Mouse (Mus musculus) limb, embryonic 15.5 days (tissue): ENCODE measurements around the gene Pih1d1. TPM values are rescaled to one million over a fixed set of nuclear protein-coding genes. Genes with fewer than 3 reads are reported as not detected.
"Not testable (repeated sequence)": the region's sequence is repeated elsewhere in the genome, so short reads cannot be mapped to it uniquely, and the experiment has no call there.

Source experiments
- ATAC-seq: fragments of 200-750 bp; cut with Nextera tagmentation; 2 replicates; pipeline ENCODE4 v1.8.0; 2017; ENCODE audit warnings: low read depth, moderate TSS enrichment; ENCODE audit not compliant: insufficient number of reproducible peaks, low FRiP score, low TSS enrichment
- H3K27ac ChIP-seq: fragments of 300-500 bp; sonication (generic); 2 replicates; pipeline ENCODE4 v1.5.1; 2015; ENCODE audit warnings: moderate library complexity, mild to moderate bottlenecking, inconsistent platforms
- H3K27me3 ChIP-seq: fragments of 300-500 bp; sonication (generic); 2 replicates; pipeline ENCODE4 v1.6.1; 2015; ENCODE audit warnings: inconsistent platforms
- H3K36me3 ChIP-seq: fragments of 300-500 bp; sonication (generic); 2 replicates; pipeline ENCODE4 v1.6.1; 2015; ENCODE audit warnings: inconsistent platforms
- H3K4me1 ChIP-seq: fragments of 300-500 bp; sonication (generic); 2 replicates; pipeline ENCODE4 v1.6.1; 2015; ENCODE audit warnings: inconsistent platforms
- H3K4me2 ChIP-seq: fragments of 300-500 bp; sonication (generic); 2 replicates; pipeline ENCODE4 v1.6.1; 2015; ENCODE audit warnings: mild to moderate bottlenecking, inconsistent platforms
- H3K4me3 ChIP-seq: fragments of 300-500 bp; sonication (generic); 2 replicates; pipeline ENCODE4 v1.5.1; 2015; ENCODE audit warnings: mild to moderate bottlenecking, inconsistent platforms
- H3K9ac ChIP-seq: fragments of 300-500 bp; sonication (generic); 2 replicates; pipeline ENCODE4 v1.6.1; 2015; ENCODE audit warnings: inconsistent platforms
- H3K9me3 ChIP-seq: fragments of 300-500 bp; sonication (generic); 2 replicates; pipeline ENCODE4 v1.6.1; 2016; ENCODE audit warnings: inconsistent platforms
- WGBS: fragments of 180-500 bp; shearing (Covaris S2); methylation state at CpG from one replicate; pipeline ENCODE4 v1.1.7; 2015; 5-methylcytosine and 5-hydroxymethylcytosine counted together
- polyA plus RNA-seq: library from polyadenylated mRNA; unstranded; fragments of >200 nt; fragmentation: Nextera tagmentation; extraction: Ambion mirVana; gene quantifications from 2 replicates; pipeline ENCODE4 v1.2.1, GENCODE M21; 2015

The Pih1d1 gene
- 76.3 and 84.6 TPM in 2 replicates for polyA plus RNA-seq

DNA sequence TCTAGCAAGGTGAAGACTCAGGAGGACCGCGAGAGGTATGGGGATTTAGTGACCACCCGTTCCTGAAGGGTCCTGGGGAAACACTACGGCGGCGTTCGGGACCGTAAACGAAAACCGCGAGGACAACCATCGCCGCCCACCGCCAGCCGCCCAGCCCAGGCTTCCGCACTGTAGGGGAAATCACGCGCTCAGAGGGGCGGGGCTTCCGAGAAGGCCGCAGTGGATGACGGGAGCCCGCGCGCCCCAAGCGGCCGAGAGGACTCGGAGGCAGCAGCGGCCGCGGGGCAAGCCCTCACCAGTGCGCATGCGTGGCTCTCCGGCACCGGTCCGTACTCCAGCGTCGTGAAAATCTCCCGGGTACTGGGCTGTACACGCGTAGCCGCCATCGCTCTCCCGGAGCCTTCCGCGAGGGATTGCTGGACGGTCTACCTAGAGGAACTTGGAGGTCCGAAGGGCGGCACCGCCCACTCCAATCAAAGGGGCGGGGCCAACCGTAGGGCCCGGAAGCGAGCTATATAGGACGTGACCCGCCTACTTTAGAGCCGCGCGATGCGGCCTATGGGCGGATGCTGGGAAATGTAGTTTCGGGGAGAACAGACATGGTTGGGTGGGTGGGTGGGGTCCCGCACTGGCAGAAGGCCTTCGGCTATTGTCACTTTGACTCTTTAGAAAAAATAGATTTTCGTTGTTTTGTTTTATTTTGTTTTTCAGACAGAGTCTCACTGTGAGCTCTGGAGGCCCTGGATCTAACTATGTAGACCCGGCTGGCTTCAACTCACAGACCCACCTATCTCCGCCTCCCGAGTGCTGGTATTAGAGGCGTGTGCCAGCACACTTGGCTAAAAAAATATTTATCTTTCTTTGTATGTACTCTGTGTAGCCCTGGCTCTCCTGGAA is at the start of gene Pih1d1, which contains the start of gene Aldh16a1:
Gene Pih1d1, plus strand, starts transcription at position 208 of the 897 bp plus-strand sequence.
Gene Aldh16a1, minus strand, starts transcription at position 489 of the 897 bp plus-strand sequence.
- H3K9me3 ChIP-seq = no peaks in the 10 kb centered on the region
- H3K27me3 ChIP-seq = no peaks in the 10 kb centered on the region
- 3% methylated on average over 69 of the region's 69 CpGs for WGBS
- peak within 1 kb of the TSS; percentile 99 for H3K27ac ChIP-seq
- peaks cover 22% of the 10 kb centered on the region for H3K36me3 ChIP-seq
- peaks cover 14% of the 10 kb centered on the region; the same call in 1 of the 2 replicates for H3K4me1 ChIP-seq
- peak; percentile 95 for ATAC-seq
- peak within 1 kb of the TSS; percentile 58 for H3K4me2 ChIP-seq
- peak within 1 kb of the TSS; percentile 85 for H3K9ac ChIP-seq
- H3K4me3 ChIP-seq = peak within 1 kb of the TSS; percentile 78

GRCm38 (mm10) chr7:45104941-45105340 is 49.2 kb upstream of the Pih1d1 start:
- no peaks in the 10 kb centered on the region for H3K36me3 ChIP-seq
- H3K4me2 ChIP-seq = no peak overlapping the region
- H3K9ac ChIP-seq = no peak overlapping the region
- H3K4me3 ChIP-seq = no peak overlapping the region
- H3K9me3 ChIP-seq = no peaks in the 10 kb centered on the region
- 78% methylated on average over 5 of the region's 5 CpGs for WGBS
- H3K27ac ChIP-seq = no peak overlapping the region
- H3K4me1 ChIP-seq = peaks cover 28% of the 10 kb centered on the region
- no peaks in the 10 kb centered on the region for H3K27me3 ChIP-seq
- no peak for ATAC-seq

DNA sequence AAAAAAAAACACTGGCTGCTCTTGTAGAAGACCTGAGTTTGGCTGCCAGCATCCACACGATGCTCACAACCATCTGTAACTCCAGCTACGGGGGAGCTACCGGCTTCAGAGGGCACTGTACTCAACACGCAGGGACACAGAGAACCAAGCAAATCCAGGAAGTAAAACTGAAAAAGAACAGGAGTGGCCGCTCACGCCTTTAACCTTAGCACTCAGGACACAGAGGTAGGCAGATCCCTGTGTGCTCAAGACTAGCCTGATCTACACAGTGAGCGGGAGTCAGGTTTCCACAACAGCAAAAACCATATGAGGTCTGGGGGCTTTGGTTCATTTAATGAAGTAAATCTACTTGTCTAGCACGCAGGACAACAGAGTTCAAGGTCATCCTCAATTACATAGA is 48.6 kb upstream of the Pih1d1 start:
- Histone ChIP-seq H3K27me3 (no peaks in the 10 kb centered on the region), H3K4me1 (peaks cover 28% of the 10 kb centered on the region), H3K9ac (no peak overlapping the region), H3K36me3 (no peaks in the 10 kb centered on the region), H3K4me3 (no peak overlapping the region), H3K27ac (no peak overlapping the region), H3K9me3 (no peaks in the 10 kb centered on the region), H3K4me2 (no peak overlapping the region)
- ATAC-seq = no peak
- WGBS = 68% methylated on average over 8 of the region's 8 CpGs

DNA sequence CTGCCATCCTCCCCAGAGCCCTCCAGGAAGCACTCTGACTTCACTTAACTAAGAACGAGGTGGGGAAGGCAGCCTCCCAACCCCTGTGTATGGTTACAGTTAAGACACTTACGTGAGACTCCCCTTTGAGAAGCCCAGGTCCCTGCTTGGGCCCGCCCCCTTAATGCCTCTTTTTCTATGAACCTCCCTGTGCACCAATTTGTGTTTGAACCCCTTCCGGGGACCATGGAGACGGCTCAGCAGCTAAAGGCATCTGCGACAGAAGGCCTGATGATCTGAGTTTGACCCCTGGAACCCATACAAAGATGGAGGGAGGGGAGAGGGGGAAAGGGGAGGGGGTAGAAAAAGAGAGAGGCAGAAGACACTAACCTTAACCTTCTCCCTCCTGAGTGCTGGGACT is 47.7 kb upstream of the Pih1d1 start:
- Histone ChIP-seq H3K27ac (no peak overlapping the region), H3K4me3 (no peak overlapping the region), H3K9me3 (no peaks in the 10 kb centered on the region)

GRCm38 (mm10) chr7:45107052-45107645 is 47.0 kb upstream of the Pih1d1 start:
- no peaks in the 10 kb centered on the region for H3K9me3 ChIP-seq
- no peak overlapping the region for H3K9ac ChIP-seq
- H3K36me3 ChIP-seq = no peaks in the 10 kb centered on the region
- 66% methylated on average over 5 of the region's 5 CpGs for WGBS
- no peak overlapping the region for H3K4me3 ChIP-seq
- no peak for ATAC-seq
- peaks cover 23% of the 10 kb centered on the region for H3K4me1 ChIP-seq
- no peak overlapping the region for H3K27ac ChIP-seq
- no peak overlapping the region for H3K4me2 ChIP-seq
- no peaks in the 10 kb centered on the region for H3K27me3 ChIP-seq

More for the DNA sequence above, 47.7 kb upstream of the Pih1d1 start:
- Histone ChIP-seq H3K27me3 (no peaks in the 10 kb centered on the region), H3K4me2 (no peak overlapping the region), H3K36me3 (no peaks in the 10 kb centered on the region), H3K4me1 (peaks cover 28% of the 10 kb centered on the region), H3K9ac (no peak overlapping the region)
- 55% methylated on average over 6 of the region's 6 CpGs for WGBS
- no peak for ATAC-seq

DNA sequence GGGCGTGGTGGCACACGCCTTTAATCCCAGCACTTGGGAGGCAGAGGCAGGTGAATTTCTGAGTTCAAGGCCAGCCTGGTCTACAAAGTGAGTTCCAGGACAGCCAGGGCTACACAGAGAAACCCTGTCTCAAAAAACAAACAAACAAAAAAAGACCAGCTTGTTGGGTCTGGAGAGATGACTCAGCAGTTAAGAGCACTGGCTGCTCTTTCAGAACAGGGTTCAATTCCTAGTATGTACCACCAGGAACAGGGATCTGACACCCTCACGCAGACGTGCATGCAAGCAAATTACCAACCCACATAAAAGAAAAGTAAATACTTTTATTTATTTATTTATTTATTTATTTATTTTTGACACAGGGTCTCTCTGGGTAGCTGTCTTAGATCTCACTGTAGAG is 44.0 kb upstream of the Pih1d1 start:
- H3K27ac ChIP-seq, H3K4me3 ChIP-seq, H3K4me2 ChIP-seq, H3K4me1 ChIP-seq, H3K27me3 ChIP-seq, H3K9me3 ChIP-seq, H3K36me3 ChIP-seq, ATAC-seq, H3K9ac ChIP-seq: not testable (repeated sequence)
- WGBS = 87% methylated on average over 4 of the region's 4 CpGs

GRCm38 (mm10) chr7:45111940-45112339 is 42.2 kb upstream of the Pih1d1 start:
- H3K4me3 ChIP-seq = no peak overlapping the region
- no peaks in the 10 kb centered on the region for H3K27me3 ChIP-seq
- H3K27ac ChIP-seq = no peak overlapping the region
- no peaks in the 10 kb centered on the region for H3K36me3 ChIP-seq
- no peak for ATAC-seq
- no peak overlapping the region for H3K4me2 ChIP-seq
- no peak overlapping the region for H3K9ac ChIP-seq
- H3K4me1 ChIP-seq = no peaks in the 10 kb centered on the region
- H3K9me3 ChIP-seq = no peaks in the 10 kb centered on the region
- WGBS = 34% methylated on average over 2 of the region's 2 CpGs

DNA sequence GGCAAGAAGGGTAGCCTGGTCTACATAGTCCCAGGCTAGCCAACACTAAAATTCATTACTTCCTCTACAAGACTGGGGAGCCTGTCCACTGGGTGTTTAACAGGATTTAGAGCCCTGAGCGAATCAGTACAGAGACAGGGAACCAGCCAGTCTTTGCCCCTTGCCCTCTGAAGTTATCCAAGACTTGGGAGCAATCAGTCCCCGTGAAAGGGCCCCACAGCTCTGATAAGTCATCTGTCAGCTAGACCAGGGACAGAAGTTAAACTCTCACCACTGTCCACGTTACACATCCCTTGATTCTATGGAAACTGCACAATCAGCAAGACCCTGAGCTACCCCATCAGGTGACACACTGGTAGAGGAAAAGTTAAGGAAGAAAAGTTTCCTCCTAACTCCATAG is 41.6 kb upstream of the Pih1d1 start:
- no peaks in the 10 kb centered on the region for H3K27me3 ChIP-seq
- H3K4me1 ChIP-seq = no peaks in the 10 kb centered on the region
- no peak for ATAC-seq
- no peak overlapping the region for H3K4me3 ChIP-seq
- 72% methylated on average over 3 of the region's 3 CpGs for WGBS
- no peak overlapping the region for H3K4me2 ChIP-seq
- no peaks in the 10 kb centered on the region for H3K9me3 ChIP-seq
- H3K9ac ChIP-seq = no peak overlapping the region
- H3K36me3 ChIP-seq = no peaks in the 10 kb centered on the region
- H3K27ac ChIP-seq = no peak overlapping the region

- WGBS = 74% methylated on average over 2 of the region's 2 CpGs
- Histone ChIP-seq H3K4me1 (no peaks in the 10 kb centered on the region), H3K27ac (no peak overlapping the region), H3K36me3 (no peaks in the 10 kb centered on the region), H3K4me3 (no peak overlapping the region), H3K9ac (no peak overlapping the region), H3K27me3 (no peaks in the 10 kb centered on the region), H3K9me3 (no peaks in the 10 kb centered on the region), H3K4me2 (no peak overlapping the region)
- ATAC-seq = no peak
Observed at GRCm38 (mm10) chr7:45113476-45113875, 40.6 kb upstream of the Pih1d1 start.

GRCm38 (mm10) chr7:45117566-45117965 is 36.5 kb upstream of the Pih1d1 start:
- Histone ChIP-seq H3K9me3 (no peaks in the 10 kb centered on the region), H3K4me2 (no peak overlapping the region), H3K36me3 (peaks cover 36% of the 10 kb centered on the region), H3K9ac (no peak overlapping the region), H3K27me3 (no peaks in the 10 kb centered on the region), H3K4me3 (no peak overlapping the region), H3K27ac (no peak overlapping the region), H3K4me1 (peaks cover 15% of the 10 kb centered on the region)
- 83% methylated on average over 8 of the region's 8 CpGs for WGBS
- ATAC-seq = no peak

- Histone ChIP-seq H3K4me3 (no peak overlapping the region), H3K9ac (no peak overlapping the region), H3K27ac (no peak overlapping the region), H3K4me2 (no peak overlapping the region), H3K9me3 (no peaks in the 10 kb centered on the region), H3K27me3 (no peaks in the 10 kb centered on the region), H3K4me1 (peaks cover 23% of the 10 kb centered on the region), H3K36me3 (peaks cover 43% of the 10 kb centered on the region)
- WGBS = 84% methylated on average over 6 of the region's 6 CpGs
- ATAC-seq = no peak
Observed at GRCm38 (mm10) chr7:45118336-45118735, 35.8 kb upstream of the Pih1d1 start.
